Mouse (Mus musculus) gastrocnemius, adult 18-20 months (tissue): ENCODE results near the gene Nsl1. TPM values are rescaled to one million over a fixed set of nuclear protein-coding genes. Genes with fewer than 3 reads are reported as not detected.
A peak's percentile ranks its signal among the peaks of the same experiment; 100 is the strongest.

ENCODE experiments used
- DNase-seq: peaks from one replicate; pipeline ENCODE4 v3.0.0; 2021; ENCODE audit warnings: low spot score
- total RNA-seq, 2 experiments: library from RNA; stranded (reverse); gene quantifications; 2 replicates each; pipeline ENCODE4 v1.2.3; 2021

The Nsl1 gene
- total RNA-seq, 2 experiments from 2014 or later: 0.17 to 0.18 TPM

GRCm38 (mm10) chr1:191053555-191053954 is 9.3 kb upstream of the Nsl1 start:
- DNase-seq: no peak

DNA sequence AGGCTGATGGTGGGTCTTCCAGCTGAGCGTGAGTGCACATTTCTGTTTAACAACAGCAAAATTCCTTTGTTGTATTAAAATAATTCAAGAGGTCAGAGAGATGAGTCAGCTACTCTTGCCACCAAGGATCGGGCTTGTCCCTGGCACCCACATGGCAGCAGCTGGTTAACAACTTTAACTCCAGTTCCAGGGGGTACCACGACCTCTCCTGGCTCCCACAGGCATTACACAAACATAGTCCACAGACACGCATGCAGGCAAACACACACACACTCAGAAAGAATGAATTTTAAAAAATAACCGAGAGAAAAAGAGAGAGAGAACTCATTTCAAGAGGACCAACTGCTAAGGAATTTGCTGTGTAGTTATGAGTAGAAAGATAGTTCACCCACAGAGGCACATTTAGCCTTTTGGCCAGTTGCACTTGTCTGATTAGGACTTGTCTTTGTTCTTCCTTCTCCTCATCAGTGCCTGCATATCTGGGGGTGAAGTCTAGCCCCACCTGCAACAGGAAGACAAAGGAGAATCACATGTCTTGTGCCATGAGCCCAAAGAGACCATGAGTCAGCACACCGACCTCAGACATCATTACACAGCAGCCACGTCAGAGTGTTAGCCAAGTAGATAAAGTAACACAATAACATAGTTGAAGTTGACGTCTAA is 7.8 kb upstream of the Nsl1 start:
- DNase-seq: peak; percentile 35

- no peak for DNase-seq
These were observed 7.3 kb upstream of the Nsl1 start for GRCm38 (mm10) chr1:191055533-191055873.

DNA sequence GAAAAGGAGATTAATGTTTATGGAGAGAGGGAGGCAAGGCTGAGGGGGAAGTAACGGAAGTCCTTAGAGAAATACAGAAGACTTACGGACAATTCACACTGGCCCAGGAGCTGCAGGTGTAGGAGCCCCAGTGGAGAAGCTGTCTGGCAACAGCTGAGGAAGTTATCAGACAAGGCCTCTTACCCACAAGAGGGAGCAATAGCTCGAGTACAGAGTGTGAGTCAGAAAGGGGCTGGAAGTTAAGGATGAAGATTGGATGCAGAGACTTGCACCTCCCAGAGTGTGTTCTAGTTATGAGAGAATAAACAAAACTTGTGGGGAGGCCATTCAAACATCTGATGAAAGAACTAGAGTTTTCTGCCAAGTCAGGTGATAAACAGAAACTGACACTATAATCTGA is 5.4 kb upstream of the Nsl1 start:
- no peak for DNase-seq

GRCm38 (mm10) chr1:191062241-191062780 is 501 bp upstream of the Nsl1 start:
- no peak for DNase-seq

DNA sequence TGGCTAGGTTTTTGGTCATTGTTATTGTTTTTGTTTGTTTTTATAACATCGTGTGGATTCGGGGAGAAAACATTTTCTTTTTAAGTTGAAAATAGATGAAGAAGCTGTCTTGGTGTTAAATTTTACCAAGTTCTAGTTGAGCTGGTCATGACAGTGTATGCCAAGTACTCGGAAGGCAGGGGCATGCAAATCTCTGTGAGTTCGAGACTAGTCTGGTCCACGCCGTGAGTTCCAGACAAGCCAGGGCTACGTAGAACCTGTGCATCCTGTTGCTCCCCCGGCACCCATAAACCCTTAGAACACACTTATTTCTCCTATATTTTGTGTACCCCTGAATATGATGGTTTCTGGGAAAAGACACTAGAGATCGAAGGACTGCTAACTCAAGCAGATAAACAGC is 888 bp downstream of the Nsl1 start:
- DNase-seq: no peak

- DNase-seq: no peak
These were observed 1.7 kb downstream of the Nsl1 start for GRCm38 (mm10) chr1:191064535-191064934.

DNA sequence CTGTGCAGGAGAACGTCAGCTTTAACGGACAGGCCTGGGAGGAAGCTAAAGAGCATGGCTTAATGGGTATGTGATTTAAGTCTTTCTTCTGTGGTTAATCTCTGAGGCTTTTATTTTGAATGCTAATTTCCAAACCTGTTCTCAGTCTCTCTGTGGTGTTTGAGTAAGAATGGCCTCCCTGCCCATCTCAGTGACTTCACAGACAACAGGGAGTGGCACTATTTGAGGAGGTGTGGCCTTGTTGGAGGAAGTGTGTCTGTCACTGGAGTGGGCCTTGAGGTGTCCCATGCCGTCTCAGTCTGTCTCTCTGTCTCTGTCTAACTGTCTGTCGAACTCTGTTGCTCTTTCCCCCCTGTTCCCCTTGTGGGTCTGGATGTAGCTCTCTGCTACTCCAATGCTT is 2.4 kb downstream of the Nsl1 start:
- no peak for DNase-seq

- no peak for DNase-seq
These were observed 5.6 kb downstream of the Nsl1 start for GRCm38 (mm10) chr1:191068377-191068776.

- no peak for DNase-seq
These were observed 7.4 kb downstream of the Nsl1 start for GRCm38 (mm10) chr1:191070259-191070658.

- DNase-seq: no peak
These were observed 8.8 kb downstream of the Nsl1 start for GRCm38 (mm10) chr1:191071613-191072012.

GRCm38 (mm10) chr1:191072329-191072913 is 9.6 kb downstream of the Nsl1 start:
- no peak for DNase-seq

DNA sequence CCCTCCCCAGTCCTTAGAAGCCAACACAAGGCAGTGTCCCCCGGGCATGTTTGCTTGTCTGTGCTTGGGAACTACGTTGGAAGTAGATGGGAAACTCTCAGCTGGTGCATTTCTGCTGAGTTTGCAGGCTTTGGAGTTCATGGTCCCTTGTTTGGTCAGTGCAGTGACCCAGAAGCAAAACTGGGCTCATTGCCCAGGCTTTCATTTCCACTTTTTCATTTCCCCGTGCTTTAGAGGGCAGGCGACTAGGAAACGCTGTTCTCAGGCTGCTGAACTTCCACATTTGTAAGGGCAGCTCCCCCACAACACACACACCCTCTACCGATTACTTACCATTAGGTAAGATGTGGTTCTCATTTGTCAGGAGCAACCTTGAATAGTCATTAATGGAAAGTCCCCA is 10.2 kb downstream of the Nsl1 start:
- peak; percentile 26 for DNase-seq

- no peak for DNase-seq
These were observed 10.7 kb downstream of the Nsl1 start for GRCm38 (mm10) chr1:191073486-191073885.

GRCm38 (mm10) chr1:191075199-191075883 is 12.5 kb downstream of the Nsl1 start:
- peak; percentile 50 for DNase-seq

DNA sequence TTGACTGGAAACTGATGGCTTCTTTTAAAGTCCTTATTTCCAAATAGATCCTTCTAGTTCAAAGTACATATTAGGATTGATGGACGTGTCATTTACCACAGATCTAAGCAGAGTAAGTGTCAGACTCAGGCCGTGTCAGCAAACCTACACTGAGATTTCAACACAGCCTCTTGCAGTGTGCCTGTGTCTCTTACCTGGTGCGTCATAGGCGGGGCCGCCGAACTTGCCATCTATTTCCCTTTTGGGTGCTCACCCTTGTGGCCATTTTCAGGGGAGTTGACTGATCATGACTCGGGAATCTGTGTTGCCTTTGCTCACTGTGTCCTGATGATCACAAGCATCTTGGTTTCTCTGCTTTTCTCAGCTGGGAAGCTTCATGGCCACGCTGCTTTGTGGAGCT is 20.4 kb downstream of the Nsl1 start:
- DNase-seq: no peak

DNA sequence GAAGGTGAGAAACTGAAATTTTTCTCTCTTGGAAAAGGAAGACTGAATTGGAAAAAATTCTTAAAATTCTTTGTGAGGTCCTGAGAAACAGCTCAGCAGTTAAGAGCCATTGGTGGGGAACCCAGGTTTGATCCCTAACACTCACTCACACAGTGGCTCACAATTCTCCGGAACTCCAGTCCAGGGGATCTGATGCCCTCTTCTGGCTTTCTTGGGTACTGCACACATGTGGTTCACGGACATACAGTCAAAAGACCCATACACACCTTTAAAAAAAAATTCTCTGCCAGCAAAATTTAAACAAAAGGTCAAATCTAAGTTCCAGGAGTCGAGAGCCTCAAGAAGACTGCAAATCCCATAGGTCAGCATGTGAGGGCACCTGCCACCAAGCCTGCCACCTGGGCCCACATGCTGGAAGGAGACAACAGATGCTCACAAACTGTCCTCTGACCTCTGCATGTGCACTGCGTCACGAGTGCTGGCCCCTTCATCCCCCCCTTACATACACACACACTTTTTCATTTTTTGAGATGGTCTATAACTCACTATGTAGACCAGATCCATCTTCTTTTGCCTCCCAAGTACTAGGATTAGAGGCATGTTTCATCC is 22.2 kb downstream of the Nsl1 start:
- DNase-seq: peak; percentile 45

DNA sequence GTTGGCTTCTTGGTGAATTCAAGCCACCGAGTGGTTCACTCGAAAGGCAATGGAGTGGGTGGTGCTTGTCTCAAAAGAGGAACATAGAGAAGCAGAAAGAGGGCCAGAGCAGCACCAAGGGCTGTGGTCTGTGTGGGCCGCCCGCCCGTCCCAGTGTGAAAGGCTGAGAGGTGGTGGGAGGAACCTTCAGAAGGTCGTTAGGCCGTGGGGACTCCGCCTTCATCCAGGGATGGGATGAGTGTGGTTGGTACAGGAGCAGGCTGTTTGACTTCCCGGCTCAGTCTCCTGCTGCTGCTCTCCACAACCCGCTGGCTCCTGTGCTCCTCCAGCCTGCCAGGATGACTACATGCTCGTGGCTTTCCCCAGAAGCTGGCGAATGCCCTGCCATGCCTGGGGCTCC is 22.8 kb downstream of the Nsl1 start:
- DNase-seq: no peak

- DNase-seq: no peak
These were observed 23.6 kb downstream of the Nsl1 start for GRCm38 (mm10) chr1:191086304-191086878.

GRCm38 (mm10) chr1:191086960-191087359 is 24.1 kb downstream of the Nsl1 start:
- DNase-seq: no peak

- no peak for DNase-seq
These were observed 25.1 kb downstream of the Nsl1 start for GRCm38 (mm10) chr1:191087955-191088354.

DNA sequence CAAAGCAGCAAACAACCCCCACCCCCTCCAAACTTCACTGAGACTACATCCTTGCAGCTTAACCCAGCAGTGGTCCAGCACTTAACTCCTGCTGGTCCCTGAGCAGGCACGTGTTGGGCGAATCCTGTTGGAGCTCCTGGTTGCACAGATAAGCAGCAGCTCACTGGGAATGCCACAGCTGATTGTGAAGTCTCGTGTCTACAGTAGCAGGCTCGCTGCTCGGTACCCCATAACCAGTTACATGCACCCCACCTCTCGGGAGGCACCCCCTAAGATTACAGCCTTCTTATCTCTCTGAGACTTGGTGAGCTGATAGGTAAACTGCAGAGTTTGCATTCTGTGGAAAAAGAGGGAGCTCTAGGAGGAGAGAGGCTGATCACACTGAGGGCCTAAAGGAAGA is 26.5 kb downstream of the Nsl1 start:
- DNase-seq: no peak
